Comparison of ENCODE assay signal across 13 mouse cellular contexts in genomic region chr10:21193088-21193934, GRCm38 (mm10). TPM values are rescaled to one million over a fixed set of nuclear protein-coding genes. Genes with fewer than 3 reads are reported as not detected.
A peak's percentile ranks its signal among the peaks of the same experiment; 100 is the strongest.
DNase-seq lines count a peak whose midpoint lies in the region; ATAC-seq and TF ChIP-seq lines count a peak whose summit lies in the region.
"Had no signal": no experiment of that assay in that cellular context is flagged by ENCODE, and none has a peak within 500 bp of the region (broad histone marks: within the 10 kb centered on the region; RNA-seq: fewer than 3 reads in every experiment).

No protein-coding gene starts in this region.

- no peak for TF ChIP-seq POLR2A in thymus, adult 2 months (IDR thresholded peaks at IDR 0.05; ENCODE audit: control insufficient read depth, extremely low read depth, insufficient read depth, low read length, poor library complexity)

- no peaks in the 10 kb centered on the region for H3K36me3 ChIP-seq in forebrain, postnatal 0 days (ENCODE audit: insufficient read depth)
- H3K36me3 ChIP-seq in forebrain, embryonic 16.5 days (ENCODE audit: control insufficient read depth, insufficient read depth) = no peaks in the 10 kb centered on the region
- no peaks in the 10 kb centered on the region for H3K36me3 ChIP-seq in thymus, adult 2 months (ENCODE audit: control insufficient read depth, insufficient read depth, low read length)
- no peaks in the 10 kb centered on the region for H3K36me3 ChIP-seq in liver, embryonic 13.5 days

- H3K4me2 ChIP-seq in forebrain, postnatal 0 days (ENCODE audit: low read depth) = no peak overlapping the region
- no peak overlapping the region for H3K4me2 ChIP-seq in forebrain, embryonic 16.5 days (ENCODE audit: low read length)
- H3K4me2 ChIP-seq in liver, embryonic 13.5 days = peak overlapping the region; percentile 24

- no peaks in the 10 kb centered on the region for H3K27me3 ChIP-seq in forebrain, postnatal 0 days (ENCODE audit: insufficient read depth, low read length)
- no peaks in the 10 kb centered on the region for H3K27me3 ChIP-seq in forebrain, embryonic 16.5 days (replicated peaks; ENCODE audit: control insufficient read depth, insufficient read depth, low read length)
- H3K27me3 ChIP-seq in thymus, adult 2 months (ENCODE audit: control insufficient read depth, insufficient read depth, low read length) = no peaks in the 10 kb centered on the region
- H3K27me3 ChIP-seq in liver, embryonic 13.5 days = no peaks in the 10 kb centered on the region

- no peaks in the 10 kb centered on the region for H3K4me1 ChIP-seq in forebrain, postnatal 0 days (ENCODE audit: insufficient read depth)
- 0 out of 2 replicates have a peak, but pooled peaks cover 2% of the 10 kb centered on the region for H3K4me1 ChIP-seq in forebrain, embryonic 16.5 days (replicated peaks; ENCODE audit: control insufficient read depth, insufficient read depth, low read length)
- H3K4me1 ChIP-seq in thymus, adult 2 months (replicated peaks; ENCODE audit: control insufficient read depth, insufficient read depth, low read length) = peaks cover 51% of the 10 kb centered on the region
- peaks cover 74% of the 10 kb centered on the region for H3K4me1 ChIP-seq in liver, embryonic 13.5 days (replicated peaks)

- no peak for DNase-seq in forebrain, postnatal 0 days
- no peak for DNase-seq in thymus, adult 2 months
- no peak for DNase-seq in thymus, postnatal 36 days
- DNase-seq in liver, embryonic 13.5 days = no peak
- DNase-seq in thymus, postnatal 4 days = peak; percentile 53
- no peak for DNase-seq in lung, postnatal 10 days
- DNase-seq: cerebellum, adult 9-10 months; kidney, adult 8-10 months; kidney, postnatal 4 days; lung, postnatal 36 days had no signal

- H3K27ac ChIP-seq in forebrain, postnatal 0 days (ENCODE audit: low read depth, low read length) = no peak overlapping the region
- no peak overlapping the region for H3K27ac ChIP-seq in forebrain, embryonic 16.5 days (ENCODE audit: low read length)
- H3K27ac ChIP-seq in thymus, adult 2 months (ENCODE audit: control insufficient read depth, insufficient read depth, low read length) = peak overlapping the region; percentile 85
- H3K27ac ChIP-seq in liver, embryonic 13.5 days = peak overlapping the region; percentile 20
- H3K27ac ChIP-seq: heart, adult 2 months had no signal

- no peak overlapping the region for H3K4me3 ChIP-seq in forebrain, postnatal 0 days (ENCODE audit: low read depth, low read length)
- H3K4me3 ChIP-seq in forebrain, embryonic 16.5 days (replicated peaks; ENCODE audit: low read length) = no peak overlapping the region
- H3K4me3 ChIP-seq in thymus, adult 2 months (ENCODE audit: control insufficient read depth, insufficient read depth, low read length) = no peak overlapping the region
- H3K4me3 ChIP-seq in liver, embryonic 13.5 days (replicated peaks) = no peak overlapping the region
- H3K4me3 ChIP-seq: heart, adult 2 months had no signal

- WGBS in forebrain, postnatal 0 days = 34% methylated on average over 10 of the region's 10 CpGs
- 28% methylated on average over 10 of the region's 10 CpGs for WGBS in forebrain, embryonic 16.5 days
- WGBS in thymus, adult 2 months = 44% methylated on average over 10 of the region's 10 CpGs
- WGBS in liver, embryonic 13.5 days (ENCODE audit: insufficient replicate concordance) = 12% methylated on average over 10 of the region's 10 CpGs

- TF ChIP-seq CTCF in forebrain, postnatal 0 days (IDR thresholded peaks at IDR 0.05; ENCODE audit: low read depth) = no peak
- no peak for TF ChIP-seq CTCF in thymus, adult 2 months (IDR thresholded peaks at IDR 0.05; ENCODE audit: borderline replicate concordance, control insufficient read depth, extremely low read depth, insufficient read depth, low read length, poor library complexity)

- no peaks in the 10 kb centered on the region for H3K9me3 ChIP-seq in forebrain, postnatal 0 days (ENCODE audit: low read length)
- H3K9me3 ChIP-seq in forebrain, embryonic 16.5 days (ENCODE audit: control insufficient read depth, low read length) = no peaks in the 10 kb centered on the region
- no peaks in the 10 kb centered on the region for H3K9me3 ChIP-seq in liver, embryonic 13.5 days (replicated peaks)

- H3K9ac ChIP-seq in forebrain, postnatal 0 days = no peak overlapping the region
- H3K9ac ChIP-seq in forebrain, embryonic 16.5 days (replicated peaks; ENCODE audit: low read depth, low read length) = no peak overlapping the region
- 0 out of 2 replicates have a peak overlapping the region, but pooled peaks have one; percentile 12 for H3K9ac ChIP-seq in liver, embryonic 13.5 days

- 0 out of 2 replicates have a peak, but pooled peaks have one; percentile 35 for ATAC-seq in forebrain, postnatal 0 days
- ATAC-seq in forebrain, embryonic 16.5 days = no peak
- ATAC-seq in liver, embryonic 13.5 days (ENCODE audit: low read depth) = no peak
- ATAC-seq in monocyte, adult 5-6 weeks (replicated peaks; ENCODE audit: insufficient number of reproducible peaks, low FRiP score, low TSS enrichment, poor library complexity, severe bottlenecking) = no peak

RNA-seq across cellular contexts. Expression of gene Myb, which starts 32.5 kb away (rescaled TPM):
- total RNA-seq in forebrain, postnatal 0 days (2014; rRNA removed) = 3.5 and 4.1 TPM in 2 replicates
- polyA plus RNA-seq in forebrain, postnatal 0 days (2015; fragmentation: Nextera tagmentation; extraction: Ambion mirVana) = 0.91 and 1.8 TPM in 2 replicates
- polyA plus RNA-seq in forebrain, embryonic 16.5 days (2015; fragmentation: Nextera tagmentation; extraction: Ambion mirVana) = 3.0 and 3.6 TPM in 2 replicates
- polyA plus RNA-seq in thymus, adult 2 months (2012; rRNA removed) = 318 and 334 TPM in 2 replicates
- polyA plus RNA-seq in liver, embryonic 13.5 days (2015; fragmentation: Nextera tagmentation; extraction: Ambion mirVana) = 15.0 and 20.3 TPM in 2 replicates
- 9.9 to 15.6 TPM (median 14.3 TPM) in 3 replicates for total RNA-seq in monocyte, adult 5-6 weeks (2017)
- total RNA-seq: heart, adult 2 months had no signal

Comparison
In these comparisons a context has a peak if more than half of its experiments do, and no peak if none do; other contexts are left out.
1. H3K27ac ChIP-seq: peak in thymus, adult 2 months (single experiment) and liver, embryonic 13.5 days (single experiment); none in forebrain, postnatal 0 days (single experiment) and forebrain, embryonic 16.5 days (single experiment).
2. RNA of gene Myb, which starts 32.5 kb away (polyA plus RNA-seq): 318 to 334 TPM in thymus, adult 2 months; 15.0 to 20.3 TPM in liver, embryonic 13.5 days, 3.0 to 3.6 TPM in forebrain, embryonic 16.5 days and 0.91 to 1.8 TPM in forebrain, postnatal 0 days; every median in the first group is over 10 times any median in the second.